Mouse (Mus musculus): ENCODE data around the gene Selenoh.

Gene Selenoh

GRCm38 (mm10) chr2:84670569-84670933, at the start of gene Selenoh:
TSS of gene Selenoh (minus strand) at chr2:84670770.
- peak; percentile 77 for DNase-seq (ENCODE audit: low read depth, low spot score)

- DNase-seq (ENCODE audit: low read depth, low spot score): no peak
Observed at GRCm38 (mm10) chr2:84717357-84717756, 46.8 kb upstream of the Selenoh start.

- DNase-seq (ENCODE audit: low read depth, low spot score): no peak
Observed at GRCm38 (mm10) chr2:84716423-84717355, 46.1 kb upstream of the Selenoh start.

- peak; percentile 90 for DNase-seq (ENCODE audit: low read depth, low spot score)
Observed at GRCm38 (mm10) chr2:84715562-84716361, 45.2 kb upstream of the Selenoh start.

GRCm38 (mm10) chr2:84714811-84715561, 44.4 kb upstream of the Selenoh start, which contains the start of gene Zdhhc5:
TSS of gene Zdhhc5 (minus strand) at chr2:84715180.
- DNase-seq (ENCODE audit: low read depth, low spot score): peak; percentile 99

GRCm38 (mm10) chr2:84714422-84714810, 43.8 kb upstream of the Selenoh start:
- DNase-seq (ENCODE audit: low read depth, low spot score): no peak

- DNase-seq (ENCODE audit: low read depth, low spot score): no peak
Observed at GRCm38 (mm10) chr2:84711898-84712297, 41.3 kb upstream of the Selenoh start.

- DNase-seq (ENCODE audit: low read depth, low spot score): no peak
Observed at GRCm38 (mm10) chr2:84707523-84707922, 37.0 kb upstream of the Selenoh start.

GRCm38 (mm10) chr2:84705295-84705694, 34.7 kb upstream of the Selenoh start:
- DNase-seq (ENCODE audit: low read depth, low spot score): no peak

- DNase-seq (ENCODE audit: low read depth, low spot score): no peak
Observed at GRCm38 (mm10) chr2:84704329-84704728, 33.8 kb upstream of the Selenoh start.

GRCm38 (mm10) chr2:84703497-84703896, 32.9 kb upstream of the Selenoh start:
- peak; percentile 25 for DNase-seq (ENCODE audit: low read depth, low spot score)

- DNase-seq (ENCODE audit: low read depth, low spot score): no peak
Observed at GRCm38 (mm10) chr2:84695007-84695695, 24.6 kb upstream of the Selenoh start.

- no peak for DNase-seq (ENCODE audit: low read depth, low spot score)
Observed at GRCm38 (mm10) chr2:84690050-84690449, 19.5 kb upstream of the Selenoh start.

GRCm38 (mm10) chr2:84688080-84688844, 17.7 kb upstream of the Selenoh start:
- no peak for DNase-seq (ENCODE audit: low read depth, low spot score)

GRCm38 (mm10) chr2:84682605-84683183, 12.1 kb upstream of the Selenoh start:
- no peak for DNase-seq (ENCODE audit: low read depth, low spot score)

GRCm38 (mm10) chr2:84679016-84679415, 8.4 kb upstream of the Selenoh start, which contains the start of gene Tmx2:
TSS of gene Tmx2 (minus strand) at chr2:84679140.
- DNase-seq (ENCODE audit: low read depth, low spot score): no peak

GRCm38 (mm10) chr2:84677968-84678880, 7.7 kb upstream of the Selenoh start, which contains the start of the genes Gm28635 and Med19:
TSS of gene Gm28635 (minus strand) at chr2:84678041.
TSS of gene Med19 (plus strand) at chr2:84678402.
- DNase-seq (ENCODE audit: low read depth, low spot score): peak; percentile 98

- DNase-seq (ENCODE audit: low read depth, low spot score): peak; percentile 29
Observed at GRCm38 (mm10) chr2:84677270-84677967, 6.8 kb upstream of the Selenoh start.
